Mouse (Mus musculus) heart, adult 18-20 months (tissue): ENCODE data around the gene Ppp1r14c. TPM values are rescaled to one million over a fixed set of nuclear protein-coding genes. Genes with fewer than 3 reads are reported as not detected.

Experiments
- DNase-seq, 2 experiments: peaks; one replicate each; pipeline ENCODE4 v3.0.0; 2021 to 2022; ENCODE audit warnings: mixed read lengths in 1 of 2
- microRNA-seq, 2 experiments: library from miRNA; unstranded; fragments of <30 nt; microRNA quantifications; one replicate each; pipeline ENCODE4 v1.2.0; 2022
- total RNA-seq, 2 experiments: library from RNA; stranded (reverse); gene quantifications; 2 replicates each; pipeline ENCODE4 v1.2.3; 2021

Gene Ppp1r14c
- total RNA-seq, 2 experiments from 2014 or later = 139 to 191 TPM

- no peak for DNase-seq
Measured at GRCm38 (mm10) chr10:3468590-3468989, 102.7 kb downstream of the Ppp1r14c start.

GRCm38 (mm10) chr10:3476611-3477010 lies 110.8 kb downstream of the Ppp1r14c start:
- no peak for DNase-seq

- DNase-seq = no peak
Measured at GRCm38 (mm10) chr10:3479772-3480171, 113.9 kb downstream of the Ppp1r14c start.

- DNase-seq = no peak
Measured at GRCm38 (mm10) chr10:3490052-3490451, 124.2 kb downstream of the Ppp1r14c start.

- DNase-seq = no peak
Measured at GRCm38 (mm10) chr10:3496791-3497190, 130.9 kb downstream of the Ppp1r14c start.

- peak in 1 of 2 experiments; percentile 19 for DNase-seq
Measured at GRCm38 (mm10) chr10:3500846-3501245, 135.0 kb downstream of the Ppp1r14c start.

- DNase-seq = peak; percentile 56 to 67
Measured at GRCm38 (mm10) chr10:3507484-3508221, 141.8 kb downstream of the Ppp1r14c start.

- DNase-seq = no peak
Measured at GRCm38 (mm10) chr10:3508222-3508588, 142.3 kb downstream of the Ppp1r14c start.

GRCm38 (mm10) chr10:3508746-3509145 lies 142.9 kb downstream of the Ppp1r14c start:
- no peak for DNase-seq

GRCm38 (mm10) chr10:3509663-3510277 lies 143.9 kb downstream of the Ppp1r14c start:
- DNase-seq = no peak

GRCm38 (mm10) chr10:3510486-3510885 lies 144.6 kb downstream of the Ppp1r14c start:
- DNase-seq = no peak

GRCm38 (mm10) chr10:3511401-3511800 lies 145.5 kb downstream of the Ppp1r14c start:
- no peak for DNase-seq

GRCm38 (mm10) chr10:3512620-3513305 lies 146.9 kb downstream of the Ppp1r14c start:
- DNase-seq = no peak

GRCm38 (mm10) chr10:3513947-3514346 lies 148.1 kb downstream of the Ppp1r14c start:
- no peak for DNase-seq

Small RNA genes within 50 kb of the gene (microRNA-seq; reads per million reads assigned to microRNA genes)
- gene Gm24482 = 0 reads per million in 2 experiments

Other genes starting within 250 kb of the Ppp1r14c start
- gene H60c, start 98.3 kb upstream of the Ppp1r14c start, total RNA-seq = not detected
- not detected for gene Iyd, start 174.2 kb downstream of the Ppp1r14c start, total RNA-seq